Mouse (Mus musculus) olfactory bulb, adult 2 months (tissue): ENCODE results near the gene Prnd.

ENCODE experiments used
- CTCF ChIP-seq: fragments of 200-500 bp; IDR thresholded peaks from 2 replicates; pipeline ENCODE4 v1.5.1; 2012; ENCODE audit warnings: low read depth, mild to moderate bottlenecking, low read length, moderate library complexity; ENCODE audit not compliant: insufficient read depth
- POLR2A ChIP-seq: fragments of 200-500 bp; IDR thresholded peaks from 2 replicates; pipeline ENCODE4 v1.6.1; 2012; ENCODE audit warnings: mild to moderate bottlenecking, low read depth, low read length, moderate library complexity; ENCODE audit not compliant: insufficient read depth

- TF ChIP-seq POLR2A (no peak), CTCF (no peak)
These were observed at the start of gene Prnd for GRCm38 (mm10) chr2:131950598-131951095.
